Mouse (Mus musculus) lung, postnatal 0 days (tissue): ENCODE results near the gene Defb45.

ENCODE experiments used
- CTCF ChIP-seq: IDR thresholded peaks from 2 replicates; pipeline ENCODE4 v1.5.1; 2016; ENCODE audit warnings: antibody characterized with exemption, mild to moderate bottlenecking
- EP300 ChIP-seq: IDR thresholded peaks from 2 replicates; pipeline ENCODE4 v1.6.1; 2016; ENCODE audit warnings: antibody characterized with exemption, mild to moderate bottlenecking, control low read depth

DNA sequence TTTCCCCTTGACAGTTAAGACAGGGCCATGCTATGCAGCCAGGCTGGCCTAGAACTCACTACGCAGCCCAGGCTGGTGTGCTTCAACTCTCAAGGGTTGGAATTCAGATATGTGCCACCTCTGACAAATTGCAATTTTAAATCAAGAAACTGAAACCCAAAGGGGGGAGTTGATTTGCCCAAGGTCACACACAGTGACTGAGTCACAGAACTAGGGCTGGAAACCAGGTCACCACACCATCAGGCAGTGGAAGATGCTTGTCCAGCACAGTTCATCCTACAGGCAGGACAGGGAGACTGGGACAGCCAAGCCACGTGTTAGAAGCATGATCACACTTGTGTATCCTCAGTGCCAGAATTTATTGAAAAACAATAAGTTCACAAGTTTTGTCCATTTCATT, 25.4 kb upstream of the Defb45 start:
- TF ChIP-seq CTCF = no peak
- TF ChIP-seq EP300 = no peak
